Mouse (Mus musculus) lung, postnatal 0 days (tissue): ENCODE measurements around the gene 9330182L06Rik.

Experiments
- CTCF ChIP-seq: IDR thresholded peaks from 2 replicates; pipeline ENCODE4 v1.5.1; 2016; ENCODE audit warnings: antibody characterized with exemption, mild to moderate bottlenecking
- EP300 ChIP-seq: IDR thresholded peaks from 2 replicates; pipeline ENCODE4 v1.6.1; 2016; ENCODE audit warnings: antibody characterized with exemption, mild to moderate bottlenecking, control low read depth

- TF ChIP-seq CTCF, result no peak
- no peak for TF ChIP-seq EP300
Measured at GRCm38 (mm10) chr5:9346510-9346909, 80.6 kb downstream of the 9330182L06Rik start.
